Mouse (Mus musculus): ENCODE data around the gene 1700001C19Rik. TPM values are rescaled to one million over a fixed set of nuclear protein-coding genes. Genes with fewer than 3 reads are reported as not detected.
"Not testable (repeated sequence)": the region's sequence is repeated elsewhere in the genome, so short reads cannot be mapped to it uniquely, and the experiment has no call there.

The 1700001C19Rik gene
- polyA plus RNA-seq, 1 experiment: 0.26 TPM

DNA sequence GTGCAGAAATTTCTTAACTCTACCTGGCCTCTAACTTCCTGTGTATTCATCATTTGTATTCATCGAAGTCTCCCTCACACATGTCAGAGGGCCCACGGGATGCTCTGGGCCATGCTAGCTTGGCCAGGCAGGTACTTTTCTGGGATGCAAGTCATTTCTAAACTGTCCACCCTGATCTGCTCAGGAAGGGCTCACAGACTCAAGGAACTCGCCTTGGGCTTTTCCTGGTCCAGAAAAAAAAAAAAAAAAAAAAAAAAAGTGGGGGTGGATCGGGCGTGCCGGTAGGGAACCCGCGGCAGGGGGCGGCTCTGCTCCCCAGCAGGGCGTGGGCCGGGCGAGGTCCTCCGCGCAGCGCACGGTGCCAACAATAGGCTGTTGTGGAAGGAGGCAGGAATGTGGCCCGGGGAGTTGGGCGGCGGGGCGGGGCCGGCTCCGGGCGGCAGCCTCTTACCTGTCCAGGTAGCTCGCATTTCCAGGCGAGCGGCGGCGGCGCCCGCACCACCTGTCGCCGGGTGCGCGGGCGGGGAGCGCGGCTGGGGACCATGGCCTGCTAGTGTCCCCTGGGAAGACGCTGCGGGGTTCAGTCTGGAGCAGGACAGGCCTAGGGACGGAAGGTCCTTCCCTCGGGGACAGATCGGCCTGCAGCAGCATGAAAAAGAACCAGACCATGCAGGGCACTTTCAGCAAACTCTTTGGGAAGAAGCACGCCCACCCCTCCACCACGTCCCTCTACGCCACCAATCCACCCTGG, 845 bp downstream of the 1700001C19Rik start, which contains the start of gene AI661453:
AI661453 (plus strand) TSS at position 460 of the 751 bp plus-strand sequence.
- peak; percentile 73 for DNase-seq (ENCODE audit: low spot score)

DNA sequence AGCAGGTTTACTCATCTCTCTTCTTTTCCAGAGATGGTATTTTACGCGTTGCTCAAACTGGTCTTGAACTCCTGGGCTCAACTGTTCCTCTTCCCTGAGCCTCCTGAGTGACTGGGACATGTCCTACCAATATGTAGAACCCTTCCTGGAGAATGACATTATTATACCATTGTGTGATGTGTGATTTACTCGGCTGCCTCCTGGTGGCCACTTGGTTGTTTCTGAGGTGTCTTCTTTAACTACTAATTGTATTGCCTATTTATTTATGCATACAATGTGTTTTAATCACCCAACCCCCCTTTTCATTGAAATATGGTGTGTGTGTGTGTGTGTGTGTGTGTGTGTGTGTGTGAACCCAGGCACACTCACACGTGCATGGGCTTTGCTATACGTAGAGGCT, 6.4 kb downstream of the 1700001C19Rik start:
- DNase-seq (ENCODE audit: low spot score): no peak

DNA sequence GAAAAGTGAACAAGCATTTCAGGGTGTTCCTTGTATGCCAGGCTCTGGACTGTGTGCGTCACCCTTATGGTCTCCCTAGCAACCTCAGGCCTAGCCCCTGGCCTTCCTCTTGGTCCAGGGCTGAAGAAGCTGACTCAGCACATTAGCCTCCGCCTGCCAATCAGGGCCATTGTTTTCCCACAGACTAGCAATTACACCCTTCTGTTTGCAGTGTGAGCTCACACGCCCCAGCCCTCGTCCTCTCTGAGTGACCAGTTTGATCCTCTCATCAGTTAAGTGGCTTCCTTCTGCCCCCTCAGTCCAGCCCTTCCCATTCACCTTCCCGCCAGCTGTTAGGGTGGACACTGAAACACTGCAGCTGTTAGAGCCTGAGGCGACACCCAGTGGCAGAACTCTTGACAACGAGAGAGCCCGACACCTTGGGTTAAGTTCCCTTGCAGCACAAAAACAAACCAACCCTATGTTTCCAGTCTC, 8.3 kb downstream of the 1700001C19Rik start:
- DNase-seq (ENCODE audit: low spot score): no peak

DNA sequence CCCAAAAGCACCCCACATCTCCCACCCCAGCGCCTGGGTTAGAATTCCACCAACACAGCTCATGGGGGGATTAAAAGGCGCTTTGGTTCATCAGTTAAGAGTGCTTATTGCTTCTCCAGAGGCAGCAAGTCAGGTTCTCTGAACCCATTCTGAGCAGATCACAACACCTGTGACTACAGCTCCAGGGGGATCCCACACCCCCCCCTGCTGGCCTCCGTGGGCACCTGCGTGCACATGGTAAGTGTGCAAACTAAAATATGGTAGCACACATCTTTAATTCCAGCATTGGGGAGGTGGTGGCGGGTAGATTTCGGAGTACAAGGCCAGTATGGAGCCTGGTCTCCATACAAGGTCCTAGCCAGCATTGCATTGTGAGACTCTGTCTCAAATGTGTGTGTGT, 9.9 kb downstream of the 1700001C19Rik start:
- DNase-seq (ENCODE audit: low spot score): no peak

DNA sequence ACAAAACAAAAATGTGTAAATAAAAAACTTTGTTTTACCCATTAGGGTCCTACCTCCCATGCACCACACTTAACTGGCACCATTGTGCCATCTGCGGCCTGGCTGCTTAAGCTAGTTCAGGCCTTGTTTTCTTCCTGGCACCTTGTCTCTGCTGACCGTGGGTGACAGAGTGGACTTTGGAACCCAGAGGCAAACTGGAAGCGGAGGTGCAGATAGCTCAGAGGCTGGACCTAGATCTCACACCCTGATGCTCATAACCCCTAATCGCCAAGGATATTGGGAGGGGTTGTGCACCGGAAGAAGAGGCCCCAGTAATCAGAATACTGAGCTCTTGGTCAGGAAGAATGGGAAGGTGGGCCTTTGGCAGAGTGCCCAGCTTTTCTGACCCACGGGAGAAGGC, 13.0 kb downstream of the 1700001C19Rik start:
- DNase-seq (ENCODE audit: low spot score): no peak

DNA sequence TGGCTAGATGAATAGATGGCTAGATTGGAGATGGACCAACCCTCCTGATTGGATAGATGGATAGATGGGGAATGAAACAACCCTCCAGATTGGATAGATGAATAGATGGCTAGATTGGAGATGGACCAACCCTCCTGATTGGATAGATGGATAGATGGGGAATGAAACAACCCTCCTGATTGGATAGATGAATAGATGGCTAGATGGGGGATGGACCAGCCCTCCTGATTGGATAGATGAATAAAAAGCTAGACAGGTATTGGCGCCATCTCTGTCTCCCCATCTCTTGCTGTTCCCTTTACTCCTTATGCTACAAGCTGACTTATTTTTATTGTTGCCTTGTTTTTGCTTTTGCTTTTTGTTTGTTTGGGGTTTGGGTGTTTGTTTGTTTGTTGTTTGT, 14.6 kb downstream of the 1700001C19Rik start:
- not testable (repeated sequence) for DNase-seq (ENCODE audit: low spot score)

DNA sequence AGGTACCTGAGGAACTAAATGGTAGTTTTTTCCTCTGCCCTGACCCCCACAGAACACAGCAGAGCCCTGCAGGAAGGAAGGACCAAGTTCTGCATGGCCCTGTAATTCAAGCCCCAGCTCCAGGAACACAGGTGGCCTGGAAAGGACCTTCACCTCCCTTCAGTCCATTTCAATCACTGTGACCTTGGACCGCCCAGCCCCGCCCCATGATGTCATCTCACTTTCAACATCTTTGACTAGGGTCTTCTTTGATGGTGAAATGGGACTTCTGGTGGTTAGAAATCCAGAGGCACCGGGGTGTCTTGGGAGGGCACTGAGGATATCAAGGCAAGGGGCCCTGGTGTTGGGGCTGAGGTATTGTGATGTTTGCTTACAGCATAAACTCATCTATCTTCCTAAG, 15.6 kb downstream of the 1700001C19Rik start:
- DNase-seq (ENCODE audit: low spot score): no peak

DNA sequence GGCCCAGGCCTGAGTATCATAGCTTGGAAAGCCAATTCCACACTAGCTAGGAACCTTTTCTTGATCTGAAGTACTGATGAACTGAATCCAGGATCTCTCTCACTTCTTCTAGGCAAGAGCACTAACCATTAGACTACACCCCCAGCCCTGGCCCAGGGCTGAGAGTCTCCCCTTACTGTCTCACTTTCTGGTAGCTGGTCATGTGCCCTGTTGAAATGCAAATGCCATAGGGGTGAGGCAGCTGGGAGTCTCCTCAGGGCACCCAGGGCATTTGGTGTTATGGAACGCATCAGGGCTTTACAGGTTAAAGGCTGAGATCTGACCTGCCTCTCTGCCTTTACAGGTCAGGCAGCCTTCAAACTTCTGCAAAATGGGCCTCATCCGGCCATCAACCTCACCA, 17.0 kb downstream of the 1700001C19Rik start:
- no peak for DNase-seq (ENCODE audit: low spot score)

DNA sequence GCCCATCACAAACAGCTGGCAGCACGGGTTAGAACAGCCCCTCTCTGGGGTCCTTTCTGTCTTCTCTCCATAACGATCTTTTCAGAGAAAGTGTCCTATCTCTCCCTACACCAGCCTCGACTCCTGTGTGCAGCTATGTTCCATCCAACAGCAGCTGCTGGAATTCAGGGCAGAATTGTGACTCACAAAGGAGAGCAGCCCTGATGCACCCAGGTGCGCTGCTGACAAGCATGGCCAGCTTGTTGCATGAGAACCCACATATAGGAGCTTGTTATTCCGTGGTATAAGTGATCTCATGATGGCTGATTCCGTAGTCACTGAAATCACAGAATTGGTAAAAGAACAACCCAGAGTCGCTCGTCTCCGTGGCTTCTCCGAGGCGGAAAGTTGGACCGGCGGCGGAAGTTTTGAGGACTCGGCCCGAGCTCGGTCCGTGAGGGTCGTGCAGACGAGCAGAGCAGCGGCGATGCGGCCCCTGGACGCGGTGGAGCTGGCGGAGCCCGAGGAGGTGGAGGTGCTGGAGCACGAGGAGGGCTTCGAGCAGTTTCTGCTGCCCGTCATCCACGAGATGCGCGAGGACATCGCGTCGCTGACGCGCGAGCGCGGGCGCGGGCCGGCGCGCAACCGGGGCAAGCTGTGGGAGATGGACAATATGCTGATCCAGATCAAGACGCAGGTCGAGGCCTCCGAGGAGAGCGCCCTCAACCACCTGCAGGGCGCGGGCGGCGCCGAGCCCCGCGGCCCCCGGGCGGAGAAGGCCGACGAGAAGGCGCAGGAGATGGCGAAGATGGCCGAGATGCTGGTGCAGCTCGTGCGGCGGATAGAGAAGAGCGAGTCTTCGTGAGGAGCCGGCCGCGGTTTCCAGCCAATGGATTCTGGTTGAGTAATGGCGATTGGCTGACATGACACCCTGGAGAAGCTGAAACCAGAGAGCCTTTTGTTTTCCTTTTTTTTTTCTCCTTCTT, 27.0 kb downstream of the 1700001C19Rik start:
- DNase-seq (ENCODE audit: low spot score): peak; percentile 29

DNA sequence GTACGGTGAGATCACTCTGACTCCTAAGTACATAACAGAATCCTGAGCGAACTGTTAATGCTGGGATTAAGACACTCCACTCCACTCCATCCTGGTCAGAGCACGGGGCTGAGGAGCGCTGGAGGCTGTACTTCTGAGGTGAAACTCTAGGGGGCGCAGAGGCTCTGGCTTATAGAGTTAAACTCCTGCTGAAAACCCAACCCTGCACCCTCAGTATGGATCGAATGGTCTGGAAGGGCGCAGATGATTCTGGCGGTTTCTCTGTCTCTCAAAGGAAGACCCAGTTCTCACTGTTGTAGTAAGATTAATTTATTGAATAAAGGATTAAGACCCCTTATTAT, 28.6 kb downstream of the 1700001C19Rik start:
- peak; percentile 35 for DNase-seq (ENCODE audit: low spot score)

DNA sequence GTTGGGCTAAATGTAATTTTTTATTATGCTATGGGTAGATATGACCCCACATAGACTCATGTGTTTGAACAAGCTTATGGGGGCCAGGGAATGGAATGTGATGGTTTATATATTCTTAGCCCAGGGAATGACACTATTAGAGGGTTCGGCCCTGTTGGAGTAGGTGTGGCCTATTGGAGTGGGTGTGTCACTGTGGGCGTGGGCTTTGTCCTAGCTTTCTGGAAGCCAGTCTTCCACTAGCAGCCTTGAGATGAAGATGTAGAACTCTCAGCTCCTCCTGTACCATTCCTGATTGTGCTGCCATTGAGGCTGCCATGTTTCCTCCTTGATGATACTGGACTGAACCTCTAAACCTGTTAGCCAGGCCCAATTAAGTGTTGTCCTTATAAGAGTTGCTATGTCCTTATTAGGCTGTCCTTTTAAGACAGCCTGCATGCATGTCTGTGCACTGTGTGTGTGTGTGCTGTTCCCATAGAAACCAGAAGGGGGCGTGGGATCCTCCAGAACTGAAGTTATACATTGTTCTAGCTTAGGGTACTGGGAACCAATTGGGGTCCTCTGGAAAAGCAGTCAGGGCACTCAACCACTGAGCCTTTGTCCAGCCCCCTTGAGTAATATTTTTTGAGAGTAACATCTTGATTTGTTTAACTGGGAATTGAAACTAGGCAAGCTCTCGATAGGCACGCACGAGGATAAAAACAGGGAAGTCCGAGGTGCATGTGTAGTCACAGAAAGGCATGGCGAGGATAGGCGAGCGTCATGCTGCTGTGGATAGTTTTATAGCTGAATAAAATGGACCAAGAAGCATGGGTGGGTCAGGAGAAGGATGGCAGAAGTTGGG, 29.2 kb downstream of the 1700001C19Rik start:
- DNase-seq (ENCODE audit: low spot score): no peak

DNA sequence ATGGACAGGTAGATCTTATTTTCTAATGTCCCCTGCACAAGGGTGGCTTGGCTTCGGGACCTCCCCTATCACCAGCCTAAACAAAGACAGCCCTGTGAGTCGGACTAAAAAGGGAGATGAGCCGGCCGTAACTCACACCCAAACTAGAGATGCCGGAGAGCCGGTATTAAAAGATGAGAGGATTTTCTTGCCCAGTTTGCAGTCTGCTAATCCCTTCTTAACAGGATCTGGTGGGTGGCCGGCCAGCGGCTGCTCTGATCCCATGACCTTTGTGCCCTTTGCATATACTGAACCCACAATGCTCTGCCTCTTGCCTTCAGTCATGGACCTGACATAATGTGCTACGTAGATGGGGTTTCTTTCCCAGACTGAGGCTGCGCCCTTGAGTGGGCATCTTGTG, 36.7 kb downstream of the 1700001C19Rik start, which contains the start of gene Guca1a:
Guca1a (minus strand) TSS at position 134 of the 400 bp plus-strand sequence.
- DNase-seq (ENCODE audit: low spot score): no peak

DNA sequence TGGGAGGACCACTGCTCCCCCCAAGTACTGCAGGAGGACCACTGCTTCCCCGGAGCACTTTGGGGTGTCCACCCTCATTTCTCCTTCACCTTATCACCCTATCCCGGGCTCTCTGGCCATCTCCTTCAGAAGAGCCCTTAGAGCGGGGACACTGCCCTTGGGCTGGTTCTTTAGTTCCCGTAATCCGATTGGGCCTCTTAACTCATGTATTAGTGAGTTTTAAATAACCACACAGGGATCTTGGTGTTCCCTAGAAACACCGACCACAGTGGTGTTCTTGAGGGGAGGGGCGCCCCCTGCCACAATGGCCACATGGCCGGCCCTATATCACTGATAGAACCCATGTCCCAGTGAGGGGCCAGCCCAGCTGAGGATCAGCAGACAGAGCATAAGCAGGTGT, 38.1 kb downstream of the 1700001C19Rik start:
- DNase-seq (ENCODE audit: low spot score): no peak

DNA sequence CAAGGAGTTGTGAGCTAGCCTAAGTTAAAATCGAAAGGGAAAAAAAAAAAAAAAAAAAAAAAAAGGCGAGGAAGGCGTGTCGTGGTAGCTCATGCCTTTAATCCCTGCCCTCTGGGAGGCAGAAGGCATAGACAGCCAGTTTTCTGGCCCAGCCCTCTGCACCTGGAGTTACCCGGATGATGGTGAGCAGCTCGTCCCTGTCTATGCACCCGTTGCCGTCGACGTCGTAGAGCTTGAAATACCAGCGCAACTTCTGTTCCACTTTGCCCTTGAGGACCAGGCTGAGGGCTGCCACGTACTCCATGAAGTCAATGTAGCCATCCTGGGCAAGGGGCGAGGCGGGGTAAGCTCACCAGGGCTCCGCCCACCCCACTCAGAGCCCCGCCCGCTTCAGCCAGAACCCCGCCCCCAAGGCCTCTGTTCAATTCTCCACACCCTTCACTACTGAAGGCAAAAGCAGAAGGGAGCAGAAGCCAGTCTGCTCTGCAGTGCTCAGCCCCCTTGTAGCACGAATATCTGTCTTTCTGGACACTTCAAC, 41.7 kb downstream of the 1700001C19Rik start:
- peak; percentile 44 for DNase-seq (ENCODE audit: low spot score)

DNA sequence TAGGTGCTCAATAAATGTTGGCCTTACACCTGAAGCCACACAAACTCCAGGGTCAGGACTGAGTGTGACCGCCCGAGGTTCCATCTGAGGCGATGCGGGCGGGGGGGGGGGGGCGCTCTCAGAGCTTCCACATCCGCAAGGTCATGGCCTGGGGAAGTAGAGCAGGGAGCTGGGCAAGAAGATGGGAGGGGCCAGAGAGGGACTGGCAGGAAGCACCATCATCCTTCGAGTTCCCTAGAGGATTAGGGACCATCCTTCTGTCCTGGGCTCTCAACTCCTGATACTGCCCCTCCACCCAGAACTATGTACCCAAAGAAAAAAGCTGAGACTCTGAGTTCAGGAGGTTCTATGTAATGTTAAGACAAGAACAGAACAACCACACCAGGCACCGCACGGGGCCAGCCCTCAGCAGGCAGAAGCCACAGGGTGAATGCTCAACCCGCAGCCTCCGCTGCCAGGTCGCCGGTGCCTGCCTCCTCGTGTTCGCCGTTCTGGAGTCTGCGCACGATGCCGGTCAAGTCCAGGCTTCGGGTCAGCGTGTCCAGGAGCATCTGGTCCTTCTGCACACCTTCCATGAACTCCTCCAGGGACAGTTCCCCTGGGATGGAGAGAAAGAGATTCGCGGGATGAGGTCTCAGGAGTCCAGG, 42.8 kb downstream of the 1700001C19Rik start:
- DNase-seq (ENCODE audit: low spot score): peak; percentile 26

DNA sequence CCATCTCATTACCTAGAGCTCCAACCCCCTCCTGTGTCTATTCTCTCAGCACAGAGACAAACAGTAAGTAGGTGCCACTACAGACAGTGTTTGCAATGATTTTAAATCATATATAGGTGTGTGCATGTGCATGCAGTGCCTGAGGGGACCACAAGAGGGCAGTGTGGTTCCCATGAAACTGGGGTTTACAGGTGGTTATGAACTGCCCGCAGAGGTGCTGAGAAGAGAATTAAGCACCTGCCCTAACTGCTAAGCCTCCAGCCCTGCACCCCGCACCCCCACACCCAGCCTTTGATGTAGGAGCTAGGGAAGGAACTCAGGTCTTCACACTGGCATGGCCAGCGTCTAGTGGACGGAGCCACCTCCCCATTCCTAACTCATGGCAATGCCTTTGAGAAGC, 50.5 kb downstream of the 1700001C19Rik start:
- peak; percentile 40 for DNase-seq (ENCODE audit: low spot score)

DNA sequence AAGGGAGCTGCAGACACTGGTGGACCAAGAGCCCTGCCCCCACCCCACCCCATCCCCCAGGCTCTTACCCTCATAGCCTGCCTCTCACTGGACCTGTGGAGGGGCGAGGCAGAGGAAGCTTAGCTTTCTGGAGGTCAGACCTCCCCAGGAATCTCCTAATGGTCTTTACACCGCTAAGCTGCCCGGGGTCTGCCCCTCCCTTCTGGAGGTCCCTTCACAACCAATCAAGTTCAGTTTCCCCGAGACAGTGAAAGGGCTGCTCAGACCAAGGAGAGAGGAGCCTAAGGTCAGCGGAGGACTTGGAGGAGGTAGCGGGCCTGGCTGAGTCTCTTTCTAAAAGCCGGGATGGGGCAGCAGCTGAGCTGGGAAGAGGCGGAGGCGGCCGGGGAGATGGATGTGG, 52.0 kb downstream of the 1700001C19Rik start, which contains the start of gene Guca1b:
Guca1b (plus strand) TSS at position 249 of the 400 bp plus-strand sequence.
- DNase-seq (ENCODE audit: low spot score): no peak

DNA sequence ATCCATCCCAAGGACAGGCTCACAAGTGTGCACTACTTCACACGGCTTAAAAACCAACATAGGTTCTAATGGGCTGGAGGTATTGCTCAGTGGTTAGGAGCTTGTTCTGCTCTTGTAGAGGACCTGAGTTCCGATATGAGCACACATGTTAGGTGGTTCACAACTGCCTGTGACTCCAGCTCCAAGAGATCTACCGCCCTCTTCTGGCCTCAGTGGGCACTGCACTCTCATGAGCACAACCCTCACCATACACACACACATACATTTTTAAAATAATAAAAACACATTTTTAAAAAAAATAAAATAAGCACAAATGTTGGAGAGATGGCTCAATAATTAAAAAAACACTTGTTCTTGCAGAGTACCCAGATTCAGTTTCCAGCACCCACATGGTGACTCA, 53.1 kb downstream of the 1700001C19Rik start:
- no peak for DNase-seq (ENCODE audit: low spot score)

DNA sequence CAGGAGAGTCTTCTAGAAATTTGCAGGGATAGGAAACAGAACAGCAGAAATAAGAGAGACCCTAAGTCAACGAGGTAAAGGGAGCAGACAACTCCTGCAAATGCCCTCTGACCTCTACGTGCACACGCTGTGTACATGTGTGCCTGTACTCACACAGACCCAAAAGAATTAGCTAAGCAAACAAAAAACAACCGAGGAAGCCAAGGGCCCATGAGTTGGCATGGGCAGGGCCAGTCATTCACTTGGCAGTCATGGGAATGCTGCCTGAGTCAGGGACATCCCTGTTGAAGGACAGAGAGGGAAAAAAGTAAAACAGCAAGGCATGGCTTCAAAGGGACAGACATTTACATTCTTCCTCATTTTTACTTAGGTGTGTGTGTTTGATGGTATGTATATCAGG, 53.9 kb downstream of the 1700001C19Rik start:
- no peak for DNase-seq (ENCODE audit: low spot score)

DNA sequence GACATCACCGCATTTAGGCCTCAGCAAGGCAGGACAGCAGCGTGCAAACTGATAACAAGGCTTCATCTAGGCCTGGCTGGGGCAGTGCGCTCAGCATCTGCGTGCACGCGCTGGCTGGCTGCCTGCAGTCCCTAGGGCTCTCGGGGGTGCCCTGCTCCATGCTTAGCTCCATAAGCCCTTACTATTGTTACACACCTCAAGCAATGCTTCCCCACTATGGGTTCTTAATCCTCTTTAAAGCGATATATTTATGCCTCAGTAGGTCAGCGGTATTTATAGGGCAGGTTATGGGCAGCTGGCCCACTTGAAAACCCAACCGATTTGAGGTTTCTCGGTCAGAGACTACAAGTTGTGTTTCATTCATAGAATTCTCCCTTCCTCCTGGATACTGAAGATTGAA, 55.3 kb downstream of the 1700001C19Rik start:
- DNase-seq (ENCODE audit: low spot score): no peak

DNA sequence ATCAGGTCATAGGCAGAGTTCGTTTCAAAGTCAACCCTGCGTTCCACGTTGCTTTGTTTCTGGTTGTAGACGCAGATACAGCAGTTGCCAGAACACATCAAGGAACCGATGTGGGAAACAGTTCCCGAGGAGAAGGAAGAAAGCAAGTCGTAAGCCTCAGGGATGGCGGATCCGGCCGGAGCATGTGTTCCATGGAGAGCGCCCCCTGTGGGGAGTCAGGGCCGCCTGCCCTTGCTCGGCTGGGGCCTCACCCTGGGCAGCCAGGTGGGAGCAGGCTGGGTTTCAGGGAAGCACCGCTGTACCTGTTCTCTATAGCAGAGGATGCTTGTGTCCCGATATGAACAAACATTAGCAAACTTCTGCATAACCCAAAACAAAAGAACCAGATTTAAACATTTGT, 59.0 kb downstream of the 1700001C19Rik start:
- DNase-seq (ENCODE audit: low spot score): no peak
